9 mouse cellular contexts compared by ENCODE assay signal in genomic region chr5:150116906-150117216, GRCm38 (mm10). TPM values are rescaled to one million over a fixed set of nuclear protein-coding genes. Genes with fewer than 3 reads are reported as not detected.
DNase-seq lines count a peak whose midpoint lies in the region; ATAC-seq lines count a peak whose summit lies in the region.
"Had no signal": no experiment of that assay in that cellular context is flagged by ENCODE, and none has a peak within 500 bp of the region (broad histone marks: within the 10 kb centered on the region; RNA-seq: fewer than 3 reads in every experiment).

No protein-coding gene starts in this region.

- no peak for ATAC-seq in forebrain, embryonic 16.5 days
- no peak for ATAC-seq in kidney, embryonic 16.5 days (ENCODE audit: low FRiP score, low TSS enrichment)

- H3K4me3 ChIP-seq in forebrain, embryonic 16.5 days (replicated peaks; ENCODE audit: low read length): no peak overlapping the region
- no peak overlapping the region for H3K4me3 ChIP-seq in kidney, embryonic 16.5 days (ENCODE audit: low read length)
- H3K4me3 ChIP-seq: limb, embryonic 12.5 days had no signal

- no peak overlapping the region for H3K9ac ChIP-seq in forebrain, embryonic 16.5 days (replicated peaks; ENCODE audit: low read depth, low read length)
- no peak overlapping the region for H3K9ac ChIP-seq in kidney, embryonic 16.5 days (replicated peaks; ENCODE audit: low read length)
- H3K9ac ChIP-seq: limb, embryonic 12.5 days had no signal

- WGBS in forebrain, embryonic 16.5 days: 81% methylated on average over 6 of the region's 6 CpGs
- 85% methylated on average over 6 of the region's 6 CpGs for WGBS in kidney, embryonic 16.5 days

- H3K27me3 ChIP-seq in forebrain, embryonic 16.5 days (replicated peaks; ENCODE audit: control insufficient read depth, insufficient read depth, low read length): no peaks in the 10 kb centered on the region
- H3K27me3 ChIP-seq in kidney, embryonic 16.5 days (ENCODE audit: insufficient read depth, low read length): no peaks in the 10 kb centered on the region

- H3K4me1 ChIP-seq in forebrain, embryonic 16.5 days (replicated peaks; ENCODE audit: control insufficient read depth, insufficient read depth, low read length): peaks cover 22% of the 10 kb centered on the region
- no peaks in the 10 kb centered on the region for H3K4me1 ChIP-seq in kidney, embryonic 16.5 days (ENCODE audit: insufficient read depth, low read length)

- no peaks in the 10 kb centered on the region for H3K36me3 ChIP-seq in forebrain, embryonic 16.5 days (ENCODE audit: control insufficient read depth, insufficient read depth)
- no peaks in the 10 kb centered on the region for H3K36me3 ChIP-seq in kidney, embryonic 16.5 days (ENCODE audit: insufficient read depth, low read length)
- H3K36me3 ChIP-seq: limb, embryonic 12.5 days had no signal

- H3K27ac ChIP-seq in forebrain, embryonic 16.5 days (ENCODE audit: low read length): no peak overlapping the region
- no peak overlapping the region for H3K27ac ChIP-seq in kidney, embryonic 16.5 days (ENCODE audit: low read length)
- H3K27ac ChIP-seq: limb, embryonic 12.5 days had no signal

- peaks cover 3% of the 10 kb centered on the region; the same call in 1 of the 2 replicates for H3K9me3 ChIP-seq in forebrain, embryonic 16.5 days (ENCODE audit: control insufficient read depth, low read length)
- H3K9me3 ChIP-seq in kidney, embryonic 16.5 days (ENCODE audit: low read length): no peaks in the 10 kb centered on the region; the same call in 1 of the 2 replicates

- no peak overlapping the region for H3K4me2 ChIP-seq in forebrain, embryonic 16.5 days (ENCODE audit: low read length)
- no peak overlapping the region for H3K4me2 ChIP-seq in kidney, embryonic 16.5 days (replicated peaks; ENCODE audit: low read depth, low read length)
- H3K4me2 ChIP-seq: limb, embryonic 12.5 days had no signal

- DNase-seq in heart, postnatal 4 days: peak; percentile 35
- no peak for DNase-seq in heart, adult 9 months (ENCODE audit: low spot score in 2 of 2)
- DNase-seq in B cell, adult 2 months: peak; percentile 80 to 82
- DNase-seq in T-cell, adult 2 months (ENCODE audit: low spot score): peak; percentile 53
- DNase-seq in spleen, postnatal 10 days (ENCODE audit: low spot score in 2 of 2): peak; percentile 14 to 61
- DNase-seq in layer of hippocampus, adult 9-11 months: no peak

RNA-seq across cellular contexts. Expression of gene Fry, which starts 1.6 kb away (rescaled TPM):
- total RNA-seq in heart, postnatal 4 days (2021): 100 to 1,000 TPM; 169 to 174 TPM
- polyA plus RNA-seq in forebrain, embryonic 16.5 days (2015; fragmentation: Nextera tagmentation; extraction: Ambion mirVana): 35.1 and 45.4 TPM in 2 replicates
- polyA plus RNA-seq in kidney, embryonic 16.5 days (2015; fragmentation: Nextera tagmentation; extraction: Ambion mirVana): 5.7 and 7.8 TPM in 2 replicates

Comparison
In these comparisons a context has a peak if more than half of its experiments do, and no peak if none do; other contexts are left out.
1. DNase-seq: peak in heart, postnatal 4 days (single experiment), B cell, adult 2 months (2 of 2), T-cell, adult 2 months (single experiment) and spleen, postnatal 10 days (2 of 2); none in heart, adult 9 months (0 of 2) and layer of hippocampus, adult 9-11 months (single experiment).